Mouse (Mus musculus) B cell, adult 2 months (primary cell): ENCODE measurements around the gene Odaph.
"Not testable (repeated sequence)": the region's sequence is repeated elsewhere in the genome, so short reads cannot be mapped to it uniquely, and the experiment has no call there.

Experiments
- DNase-seq, 2 experiments: peaks; one replicate each; pipeline ENCODE4 v3.0.0; 2022

Odaph gene

DNA sequence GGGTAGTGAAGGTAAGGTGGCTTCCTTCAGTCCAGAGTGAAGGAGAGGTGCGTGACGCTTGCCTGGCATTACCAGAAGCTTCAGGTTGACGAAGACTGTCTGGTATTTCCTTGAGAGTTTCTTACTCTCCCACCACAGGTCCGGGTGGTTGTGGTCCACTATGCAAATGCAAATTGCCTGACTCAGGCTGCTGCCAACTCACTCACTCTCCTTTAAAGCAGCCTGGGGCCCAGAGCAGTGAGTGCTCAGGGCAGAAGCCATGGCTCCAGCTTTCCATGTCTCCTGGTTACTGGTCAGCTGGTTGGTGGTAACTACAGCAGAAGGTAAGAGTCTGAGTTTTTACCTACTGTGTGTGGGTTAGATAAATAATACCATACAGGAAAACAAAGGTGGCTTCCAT is at the start of gene Odaph:
Odaph (plus strand) TSS at position 240 of the 400 bp plus-strand sequence.
- DNase-seq: peak; percentile 39 to 43

- not testable (repeated sequence) for DNase-seq
Observed at GRCm38 (mm10) chr5:91945609-91946008, 41.7 kb upstream of the Odaph start.

DNA sequence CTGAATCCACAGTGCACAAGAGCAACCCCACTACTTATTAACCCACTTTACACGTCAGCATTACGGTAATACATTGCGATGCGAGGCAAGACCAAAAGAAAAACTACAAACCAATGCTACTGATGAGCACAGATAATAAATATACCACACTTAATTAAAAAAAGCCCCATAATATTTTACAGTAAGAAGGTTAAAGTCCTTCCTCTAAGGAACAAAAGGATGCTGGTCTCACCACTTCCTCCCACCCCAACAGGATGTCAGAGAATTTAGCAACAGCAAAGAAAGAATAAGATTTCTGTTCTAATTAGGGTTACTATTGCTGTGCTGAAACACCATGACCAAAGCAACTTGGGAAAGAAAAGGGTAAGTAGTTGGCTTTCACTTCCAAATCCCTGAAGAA is 40.3 kb upstream of the Odaph start:
- DNase-seq: no peak

GRCm38 (mm10) chr5:91949441-91949840 is 37.8 kb upstream of the Odaph start:
- DNase-seq: no peak

GRCm38 (mm10) chr5:91951404-91951803 is 35.9 kb upstream of the Odaph start:
- DNase-seq: no peak

DNA sequence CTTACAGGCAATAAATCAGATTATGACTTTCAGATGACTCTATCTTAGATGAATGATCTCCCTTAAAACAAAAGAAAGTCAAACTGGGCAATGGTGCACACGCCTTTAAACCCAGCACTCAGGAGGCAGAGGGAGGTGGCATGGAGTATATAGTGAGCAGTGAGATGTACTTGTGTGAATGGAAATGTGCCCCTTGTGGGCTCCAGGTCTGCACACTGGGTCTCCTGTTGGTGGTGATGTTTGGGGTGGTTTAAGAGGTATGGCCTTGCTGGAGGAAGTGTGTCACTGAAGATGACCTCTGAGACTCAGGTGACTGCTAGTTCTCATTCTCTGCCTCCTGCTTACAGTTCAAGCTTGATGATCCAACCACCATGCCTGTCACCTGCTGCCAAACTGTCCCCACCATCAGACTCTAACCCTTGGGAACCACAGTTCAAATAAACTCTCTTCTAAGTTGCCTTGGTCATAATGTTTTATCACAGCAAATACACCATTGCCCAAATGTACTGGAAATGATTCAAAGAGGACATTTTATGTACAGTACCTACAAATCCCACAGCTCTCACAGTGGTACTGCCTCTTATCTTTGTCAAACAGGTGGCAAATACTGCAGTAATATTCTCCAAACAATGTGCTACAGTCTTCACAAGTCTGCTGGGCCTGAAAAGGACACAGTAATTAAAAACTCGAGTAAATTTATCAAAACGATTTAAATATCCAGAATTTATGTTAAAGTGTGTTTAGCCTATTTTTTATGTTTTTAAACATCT is 30.1 kb upstream of the Odaph start:
- no peak for DNase-seq

DNA sequence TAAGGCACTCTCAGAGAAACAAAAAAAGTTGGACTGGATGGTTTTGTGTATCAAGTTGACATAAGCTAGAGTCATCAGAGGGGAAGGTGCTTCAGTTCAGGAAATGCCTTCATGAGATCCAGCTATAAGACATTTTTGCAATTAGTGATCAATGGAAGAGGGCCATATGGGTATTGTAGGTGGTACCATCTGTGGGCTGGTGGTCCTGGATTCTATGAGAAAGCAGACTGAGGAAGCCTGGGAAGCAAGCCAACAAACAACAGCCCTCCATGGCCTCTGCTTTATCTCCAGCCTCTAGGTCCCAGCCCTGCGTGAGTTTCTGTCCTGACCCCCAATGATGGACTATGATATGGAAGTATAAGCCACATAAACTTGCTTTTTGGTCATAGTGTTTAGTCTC is 28.2 kb upstream of the Odaph start:
- DNase-seq: no peak

DNA sequence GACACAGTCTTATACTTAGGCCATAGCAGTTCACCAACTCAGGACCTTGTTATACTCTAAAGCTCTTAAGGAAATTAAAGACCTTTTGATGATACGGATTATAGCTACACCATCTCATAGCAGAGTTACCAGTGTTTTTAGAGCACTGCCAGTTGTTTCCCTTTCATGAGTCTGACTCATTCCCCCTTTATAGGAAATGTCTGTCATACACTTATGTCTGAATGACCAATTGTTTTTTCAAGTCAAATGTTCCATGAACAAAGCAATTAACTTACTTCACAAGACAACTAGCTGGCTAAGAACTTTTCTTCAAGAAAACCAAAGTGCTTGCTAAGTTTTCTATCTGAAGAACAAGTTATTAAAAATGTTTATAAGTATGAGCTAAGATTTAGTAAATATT is 27.3 kb upstream of the Odaph start:
- DNase-seq: no peak

GRCm38 (mm10) chr5:91960606-91961254 is 26.5 kb upstream of the Odaph start:
- no peak for DNase-seq

DNA sequence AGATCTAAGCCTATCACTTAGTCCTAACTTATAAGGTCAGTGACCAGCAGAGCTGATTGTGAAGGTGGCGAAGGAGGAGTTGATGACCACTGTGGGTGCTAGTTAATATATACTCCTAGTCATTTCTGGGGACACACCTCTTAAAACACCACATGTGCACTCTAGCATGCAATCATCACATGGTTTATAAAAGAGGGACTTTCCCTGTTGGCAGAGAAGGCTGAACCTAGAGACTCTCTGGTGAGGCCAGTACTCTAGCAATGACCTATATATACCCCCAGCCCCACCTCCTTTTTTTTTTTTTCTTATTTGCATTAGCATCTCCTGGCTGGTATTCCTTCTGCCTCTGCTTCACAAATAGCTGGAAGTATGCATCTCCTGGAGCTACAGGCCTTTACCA is 25.9 kb upstream of the Odaph start:
- DNase-seq: peak; percentile 56 to 64

- peak; percentile 90 for DNase-seq
Observed at GRCm38 (mm10) chr5:91962259-91962638, 25.0 kb upstream of the Odaph start.

DNA sequence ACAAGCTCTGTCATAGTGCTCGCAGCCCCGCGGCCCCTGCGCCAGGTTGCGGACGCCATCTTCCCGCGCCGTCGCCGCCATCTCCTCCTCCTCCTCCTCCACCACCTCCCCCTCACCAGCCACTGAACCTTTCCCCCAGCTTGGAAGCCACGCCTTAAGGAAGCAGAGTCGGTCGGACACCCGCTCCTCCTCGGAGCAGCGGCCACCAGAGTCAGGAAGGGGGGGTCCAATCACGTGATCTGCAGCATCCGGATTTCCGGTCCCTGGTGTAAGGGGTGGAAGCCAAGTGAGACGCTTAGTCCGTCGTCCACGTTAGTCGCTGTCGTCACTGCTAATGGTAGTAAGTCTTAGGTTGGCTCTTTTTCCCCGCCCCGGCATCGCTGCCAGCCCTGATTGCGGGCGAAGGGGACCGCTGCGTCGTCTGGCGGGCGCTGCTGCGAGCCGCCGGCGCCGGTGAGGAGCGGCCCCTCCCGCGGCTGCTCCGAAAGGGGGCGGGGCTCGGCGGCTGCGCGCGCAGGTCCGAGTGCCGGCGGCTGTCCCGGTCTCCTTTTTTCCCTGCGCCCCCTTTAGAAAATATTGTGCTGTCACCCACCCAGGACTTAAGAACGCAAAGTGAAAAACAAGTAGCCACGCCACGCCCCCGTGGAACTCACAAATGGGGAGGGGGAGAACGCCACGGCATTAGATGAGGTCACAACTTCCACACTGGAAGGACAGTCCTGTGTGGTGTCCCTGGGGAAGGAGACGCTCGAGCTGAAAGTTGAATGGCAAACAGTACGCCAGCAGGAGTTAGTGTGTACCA is 24.4 kb upstream of the Odaph start, which contains the start of gene Rchy1:
Rchy1 (minus strand) TSS at position 430 of the 802 bp plus-strand sequence.
- peak; percentile 94 to 95 for DNase-seq

DNA sequence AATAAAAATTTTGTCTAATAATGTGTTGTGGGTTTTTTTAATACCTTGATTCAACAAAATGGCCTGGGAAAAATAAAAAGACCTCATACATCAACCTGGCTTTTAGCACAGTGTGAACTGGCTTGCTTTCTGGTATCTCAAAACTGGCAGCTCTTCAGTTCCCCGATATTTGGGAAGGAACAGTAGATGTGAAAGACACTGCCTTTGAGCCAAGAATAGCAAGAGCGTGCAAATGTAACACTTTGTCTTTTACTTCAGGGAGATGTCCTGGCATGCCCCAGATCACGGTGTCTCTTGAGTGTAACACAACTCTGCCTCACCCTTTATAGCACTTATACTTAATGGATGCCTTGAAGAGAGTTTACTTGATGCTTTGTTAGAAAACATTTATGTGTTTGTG is 15.2 kb upstream of the Odaph start:
- DNase-seq: no peak

- DNase-seq: no peak
Observed at GRCm38 (mm10) chr5:91974002-91974401, 13.3 kb upstream of the Odaph start.

GRCm38 (mm10) chr5:91975758-91976157 is 11.5 kb upstream of the Odaph start:
- DNase-seq: no peak

DNA sequence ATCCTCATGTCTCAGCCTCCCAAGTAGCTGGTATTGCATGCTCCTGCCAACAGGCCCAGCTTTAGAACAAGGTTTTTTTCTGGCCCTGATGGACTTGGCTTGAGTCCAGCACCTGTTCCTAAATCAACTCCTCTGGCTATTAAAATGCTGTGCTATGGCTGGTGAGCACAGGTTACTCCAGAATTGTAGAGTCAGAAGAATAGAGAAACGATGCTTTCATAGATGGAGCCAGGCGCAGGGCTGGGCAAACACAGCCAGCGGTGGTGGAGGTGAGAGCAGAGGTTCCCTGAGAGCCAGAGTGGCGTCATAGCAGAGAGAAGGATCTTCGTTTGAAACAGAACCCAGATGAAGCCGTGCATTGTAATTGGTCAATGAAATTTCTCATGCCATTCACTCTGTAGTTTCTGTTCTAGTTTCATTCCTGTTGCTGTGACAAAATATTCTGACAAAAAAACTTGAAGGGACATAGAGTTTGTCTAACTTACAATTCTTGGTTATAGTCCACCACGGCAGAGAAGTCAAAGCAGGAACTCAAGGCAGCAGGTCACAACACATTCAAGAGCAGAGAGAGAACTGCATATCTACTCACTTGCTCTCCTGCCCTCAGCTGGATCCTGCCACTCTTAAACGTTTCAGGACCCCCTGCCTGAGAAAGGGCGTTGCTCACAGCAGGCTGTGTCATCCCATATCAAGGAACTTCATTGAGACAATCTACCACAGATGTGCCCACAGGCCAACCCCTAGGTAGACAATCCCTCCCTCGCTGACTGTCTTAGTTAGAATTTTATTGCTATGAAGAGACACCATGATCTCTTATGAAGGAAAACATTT is 10.5 kb upstream of the Odaph start:
- no peak for DNase-seq

DNA sequence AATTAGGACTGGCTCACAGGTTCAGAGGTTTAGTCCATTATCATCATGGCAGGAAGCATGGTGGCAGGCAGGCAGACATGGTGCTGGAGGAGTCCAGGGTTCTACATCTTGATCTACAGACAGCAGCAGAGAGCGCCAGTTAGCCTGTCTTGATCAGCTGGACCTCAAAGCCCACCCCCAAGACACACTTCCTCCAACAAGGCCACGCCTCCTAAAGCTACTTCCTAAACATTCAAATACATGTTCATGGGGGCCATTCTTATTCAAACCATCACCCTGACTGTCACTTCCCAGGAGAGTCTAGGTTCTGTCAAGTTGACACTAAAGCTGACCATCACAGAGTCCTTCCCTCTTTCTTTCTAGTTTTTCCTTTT is 9.9 kb upstream of the Odaph start:
- no peak for DNase-seq

- DNase-seq: no peak
Observed at GRCm38 (mm10) chr5:91981176-91981840, 6.0 kb upstream of the Odaph start.

DNA sequence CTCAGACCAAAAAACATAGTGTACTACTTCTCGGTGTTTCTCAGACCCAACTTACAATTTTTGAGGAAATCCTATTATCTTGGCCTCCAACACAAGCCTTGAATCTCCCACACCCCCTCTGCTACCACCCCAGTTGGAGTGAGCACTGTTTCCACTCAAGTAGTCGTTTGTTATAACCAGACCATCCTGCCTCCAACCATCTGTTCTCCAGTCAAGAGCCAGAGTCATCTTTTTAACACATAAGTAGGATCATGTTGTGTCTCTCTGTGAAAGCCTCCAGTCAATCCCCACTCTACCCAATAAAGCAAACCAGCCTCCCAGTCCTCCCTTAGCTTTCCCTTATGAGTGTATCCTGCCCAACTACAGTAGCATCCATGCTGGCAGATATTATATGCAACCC is 3.8 kb upstream of the Odaph start:
- DNase-seq: no peak

- DNase-seq: peak; percentile 33 to 42
Observed at GRCm38 (mm10) chr5:91985721-91986120, 1.6 kb upstream of the Odaph start.

GRCm38 (mm10) chr5:91987799-91988198 is 524 bp downstream of the Odaph start:
- DNase-seq: no peak

DNA sequence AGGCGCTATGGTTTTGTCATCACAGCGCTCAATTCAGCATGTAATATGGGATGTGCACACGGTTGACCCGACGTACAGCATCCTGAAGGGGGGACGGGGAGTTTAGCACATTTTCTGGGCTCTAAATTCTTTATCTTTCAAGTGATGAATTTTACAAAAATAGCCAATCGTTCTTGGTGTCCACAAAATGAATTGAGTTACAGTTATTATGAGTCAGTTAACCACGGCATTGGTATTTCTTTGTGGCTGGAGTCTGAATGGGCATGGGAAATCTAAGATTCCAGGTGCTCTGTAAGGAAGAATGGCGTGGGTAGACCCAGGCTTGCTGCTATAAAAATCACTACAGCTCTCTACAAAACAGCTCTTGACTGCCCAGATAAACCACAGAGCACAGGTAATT is 2.0 kb downstream of the Odaph start:
- DNase-seq: no peak
